Mouse (Mus musculus) hindbrain, embryonic 12.5 days (tissue): ENCODE results near the gene Pak1ip1. TPM values are rescaled to one million over a fixed set of nuclear protein-coding genes. Genes with fewer than 3 reads are reported as not detected.

Source experiments
- ATAC-seq: fragments of 200-750 bp; cut with Nextera tagmentation; 2 replicates; pipeline ENCODE4 v1.8.0; 2017; ENCODE audit warnings: moderate TSS enrichment; ENCODE audit not compliant: low FRiP score
- H3K27ac ChIP-seq: fragments of 300-500 bp; sonication (generic); 2 replicates; pipeline ENCODE4 v1.5.1; 2016; ENCODE audit warnings: mild to moderate bottlenecking
- H3K27me3 ChIP-seq: fragments of 300-500 bp; sonication (generic); 2 replicates; pipeline ENCODE4 v1.6.1; 2016; ENCODE audit warnings: mild to moderate bottlenecking
- H3K36me3 ChIP-seq: fragments of 300-500 bp; sonication (generic); 2 replicates; pipeline ENCODE4 v1.6.1; 2016; ENCODE audit warnings: mild to moderate bottlenecking
- H3K4me1 ChIP-seq: fragments of 300-500 bp; sonication (generic); 2 replicates; pipeline ENCODE4 v1.6.1; 2016
- H3K4me2 ChIP-seq: fragments of 300-500 bp; sonication (generic); replicated peaks from 2 replicates; pipeline ENCODE4 v1.6.1; 2016; ENCODE audit warnings: mild to moderate bottlenecking
- H3K4me3 ChIP-seq: fragments of 300-500 bp; sonication (generic); 2 replicates; pipeline ENCODE4 v1.5.1; 2016; ENCODE audit warnings: mild to moderate bottlenecking
- H3K9ac ChIP-seq: fragments of 300-500 bp; sonication (generic); 2 replicates; pipeline ENCODE4 v1.6.1; 2016; ENCODE audit warnings: mild to moderate bottlenecking, moderate library complexity
- H3K9me3 ChIP-seq: fragments of 300-500 bp; sonication (generic); replicated peaks from 2 replicates; pipeline ENCODE4 v1.6.1; 2016; ENCODE audit warnings: mild to moderate bottlenecking
- WGBS: fragments of 180-500 bp; shearing (Covaris S2); methylation state at CpG from one replicate; pipeline ENCODE4 v1.1.7; 2016; 5-methylcytosine and 5-hydroxymethylcytosine counted together
- polyA plus RNA-seq: library from polyadenylated mRNA; unstranded; fragments of >200 nt; fragmentation: Nextera tagmentation; extraction: Ambion mirVana; gene quantifications from 2 replicates; pipeline ENCODE4 v1.2.1, GENCODE M21; 2016

Gene Pak1ip1
- polyA plus RNA-seq = 67.9 and 73.9 TPM in 2 replicates

DNA sequence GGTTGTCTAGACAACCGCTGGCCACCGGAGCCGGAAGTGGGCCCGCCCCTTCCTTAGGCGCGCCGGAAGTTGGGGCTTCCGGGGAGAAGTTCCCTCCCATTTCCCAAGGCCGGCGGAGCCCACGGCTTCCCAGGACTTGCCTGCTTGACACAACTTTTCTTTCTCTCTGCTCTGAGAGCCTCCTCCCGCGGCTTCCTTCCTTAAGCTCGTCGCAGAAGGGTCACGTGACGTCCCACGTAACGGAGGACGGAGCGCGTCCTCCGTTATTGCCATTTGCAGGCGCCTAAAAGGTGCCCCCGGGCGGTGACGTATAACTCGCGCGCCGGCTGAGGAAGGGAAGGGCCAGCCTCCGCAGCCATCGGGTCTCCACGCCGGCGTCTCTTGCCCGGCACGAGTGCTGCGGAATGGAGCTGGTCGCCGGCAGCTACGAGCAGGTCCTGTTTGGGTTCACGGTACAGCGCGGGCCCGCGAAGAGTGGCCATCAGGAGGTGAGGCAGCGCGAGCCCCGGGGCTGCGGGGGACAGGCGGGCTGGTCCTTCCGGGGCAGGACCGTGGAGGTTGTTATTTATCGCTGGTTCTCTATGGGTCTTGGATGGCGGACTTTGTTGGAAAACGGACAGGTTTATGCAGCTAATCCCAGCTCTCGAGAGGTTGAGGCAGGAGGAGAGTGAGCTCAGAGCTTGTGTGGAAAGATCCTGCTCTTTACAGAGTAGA, at the start of gene Pak1ip1:
Gene Pak1ip1, plus strand, starts transcription at position 98 of the 714 bp plus-strand sequence.
- peak within 1 kb of the TSS; percentile 94 for H3K27ac ChIP-seq
- ATAC-seq = peak; percentile 96
- H3K9me3 ChIP-seq = no peaks in the 10 kb centered on the region
- no peaks in the 10 kb centered on the region for H3K27me3 ChIP-seq
- H3K9ac ChIP-seq = peak within 1 kb of the TSS; percentile 90
- WGBS = under 1% methylated on average over 58 of the region's 58 CpGs
- peaks cover 18% of the 10 kb centered on the region for H3K4me1 ChIP-seq
- peak within 1 kb of the TSS; percentile 97 for H3K4me3 ChIP-seq
- H3K36me3 ChIP-seq = peaks cover 16% of the 10 kb centered on the region
- peak within 1 kb of the TSS; percentile 90 for H3K4me2 ChIP-seq

DNA sequence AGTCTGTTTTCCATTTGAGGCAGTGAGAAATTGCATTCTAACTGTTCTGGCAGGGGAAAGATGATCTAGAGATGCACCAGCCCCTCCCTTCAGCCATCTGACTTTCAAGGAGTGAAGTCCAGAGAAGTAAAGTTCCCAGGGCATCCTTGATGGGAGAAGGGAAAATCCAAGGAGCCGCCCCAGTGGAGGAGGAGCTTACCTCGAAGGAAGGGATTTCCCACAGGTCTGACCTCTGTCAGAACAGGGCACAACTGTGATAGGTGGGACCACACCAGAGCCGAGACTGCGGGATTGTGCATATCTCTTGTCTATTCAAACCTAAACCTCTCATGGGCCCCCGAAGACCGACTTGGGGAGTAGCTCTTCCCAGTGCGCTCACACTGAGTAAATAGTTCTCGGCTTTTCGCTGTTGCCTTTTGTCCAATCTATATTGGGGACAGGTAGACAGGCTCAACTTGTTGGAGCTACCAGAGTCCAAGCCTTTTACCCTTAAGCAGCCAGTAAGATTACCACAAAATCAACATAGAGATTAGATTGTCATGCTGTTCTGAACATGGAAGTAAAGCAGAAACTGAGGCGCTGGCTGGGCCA, 49.3 kb upstream of the Pak1ip1 start:
- 84% methylated on average over 10 of the region's 10 CpGs for WGBS
- Histone ChIP-seq H3K27me3 (no peaks in the 10 kb centered on the region), H3K4me3 (no peak overlapping the region), H3K9me3 (no peaks in the 10 kb centered on the region), H3K36me3 (no peaks in the 10 kb centered on the region), H3K4me1 (no peaks in the 10 kb centered on the region), H3K4me2 (no peak overlapping the region), H3K27ac (no peak overlapping the region), H3K9ac (no peak overlapping the region)
- no peak for ATAC-seq

GRCm38 (mm10) chr13:40953231-40953630, 47.6 kb upstream of the Pak1ip1 start:
- H3K4me3 ChIP-seq = no peak overlapping the region
- no peaks in the 10 kb centered on the region for H3K36me3 ChIP-seq
- WGBS = 84% methylated on average over 6 of the region's 6 CpGs
- ATAC-seq = no peak
- H3K9ac ChIP-seq = no peak overlapping the region
- H3K9me3 ChIP-seq = no peaks in the 10 kb centered on the region
- no peaks in the 10 kb centered on the region for H3K4me1 ChIP-seq
- no peaks in the 10 kb centered on the region for H3K27me3 ChIP-seq
- no peak overlapping the region for H3K4me2 ChIP-seq
- no peak overlapping the region for H3K27ac ChIP-seq

GRCm38 (mm10) chr13:40955773-40956172, 45.0 kb upstream of the Pak1ip1 start:
- no peak for ATAC-seq
- Histone ChIP-seq H3K36me3 (no peaks in the 10 kb centered on the region), H3K9ac (no peak overlapping the region), H3K4me3 (no peak overlapping the region), H3K27ac (no peak overlapping the region), H3K4me2 (no peak overlapping the region), H3K27me3 (no peaks in the 10 kb centered on the region), H3K9me3 (no peaks in the 10 kb centered on the region), H3K4me1 (no peaks in the 10 kb centered on the region)
- WGBS = 85% methylated on average over 7 of the region's 7 CpGs

DNA sequence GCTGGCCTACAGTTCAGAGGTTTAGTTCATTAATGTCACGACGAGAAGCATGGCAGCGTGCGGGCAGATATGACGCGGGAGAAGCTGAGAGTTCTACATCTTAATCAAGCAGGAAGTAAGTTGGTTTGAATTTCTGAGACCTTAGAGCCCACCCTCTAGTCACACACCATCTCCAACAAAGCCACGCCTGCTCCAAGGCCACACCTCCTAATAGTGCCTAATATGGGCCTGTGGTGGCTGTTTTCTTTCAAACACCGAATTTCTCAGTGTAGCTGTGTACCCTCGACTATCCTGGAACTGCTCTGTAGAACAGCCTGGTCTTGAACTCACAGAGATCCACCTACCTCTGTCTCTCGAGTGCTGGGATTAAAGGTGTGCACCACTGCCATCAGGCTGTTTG, 33.2 kb upstream of the Pak1ip1 start:
- Histone ChIP-seq H3K27ac (no peak overlapping the region), H3K27me3 (no peaks in the 10 kb centered on the region), H3K4me3 (no peak overlapping the region), H3K4me2 (no peak overlapping the region), H3K36me3 (no peaks in the 10 kb centered on the region), H3K9ac (no peak overlapping the region), H3K9me3 (no peaks in the 10 kb centered on the region), H3K4me1 (no peaks in the 10 kb centered on the region)
- WGBS = 93% methylated on average over 10 of the region's 10 CpGs
- ATAC-seq = no peak

DNA sequence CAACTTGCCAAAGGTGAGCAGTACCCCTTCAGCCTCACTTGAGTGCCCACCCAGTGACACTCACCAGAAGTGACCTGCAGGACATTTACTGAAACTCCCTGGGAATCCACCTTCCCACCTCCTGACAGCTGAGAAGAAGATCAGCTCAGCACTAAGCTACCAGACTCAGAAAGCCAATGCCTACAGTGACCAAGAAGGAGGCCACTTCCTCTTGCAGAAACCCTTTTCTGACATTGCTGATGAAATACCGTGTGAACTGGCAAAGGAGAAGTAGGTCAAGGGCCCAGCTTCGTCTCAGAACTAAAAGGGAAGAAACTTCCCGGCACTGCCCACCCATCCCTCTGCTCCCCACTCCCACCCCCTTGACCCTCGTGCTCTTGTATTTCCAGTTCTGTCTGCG, 32.3 kb upstream of the Pak1ip1 start:
- no peak for ATAC-seq
- no peak overlapping the region for H3K9ac ChIP-seq
- 74% methylated on average over 5 of the region's 5 CpGs for WGBS

DNA sequence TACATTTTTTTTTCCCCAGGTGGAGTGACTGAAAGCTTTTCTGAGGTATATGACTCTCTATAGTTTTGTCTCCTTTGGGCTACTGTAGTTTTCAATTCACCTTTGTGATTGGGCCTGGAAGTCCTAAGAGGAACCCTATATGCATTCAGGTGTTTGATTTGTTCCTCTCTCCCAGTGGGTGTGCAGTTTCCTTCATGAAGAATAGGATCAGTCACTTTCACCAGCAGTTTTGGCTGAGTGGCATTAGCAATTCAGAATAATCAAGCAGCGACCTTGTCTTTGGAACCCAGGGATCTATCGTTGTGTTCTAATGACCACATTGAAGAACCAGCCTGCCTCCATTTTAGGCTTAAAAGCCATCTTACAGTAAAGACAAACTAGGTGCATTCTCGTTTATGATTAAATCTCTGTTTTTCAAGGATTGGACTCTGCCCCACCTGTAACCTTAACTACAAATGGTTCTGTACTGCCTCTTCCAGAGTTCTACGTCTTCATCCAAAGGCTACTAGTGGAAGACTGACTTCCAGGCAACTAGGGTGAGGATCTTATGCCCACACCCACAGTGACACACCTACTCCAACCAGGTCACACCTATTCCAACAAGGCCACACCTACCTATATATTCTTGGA, 30.9 kb upstream of the Pak1ip1 start:
- Histone ChIP-seq H3K4me2 (no peak overlapping the region), H3K27me3 (no peaks in the 10 kb centered on the region), H3K4me1 (no peaks in the 10 kb centered on the region), H3K9ac (no peak overlapping the region), H3K4me3 (no peak overlapping the region), H3K27ac (no peak overlapping the region), H3K9me3 (no peaks in the 10 kb centered on the region), H3K36me3 (no peaks in the 10 kb centered on the region)
- ATAC-seq = no peak
- 87% methylated on average over 4 of the region's 4 CpGs for WGBS

More for the DNA sequence above, 32.3 kb upstream of the Pak1ip1 start:
- Histone ChIP-seq H3K4me2 (no peak overlapping the region), H3K27ac (no peak overlapping the region), H3K36me3 (no peaks in the 10 kb centered on the region), H3K4me3 (no peak overlapping the region), H3K9me3 (no peaks in the 10 kb centered on the region), H3K27me3 (no peaks in the 10 kb centered on the region), H3K4me1 (no peaks in the 10 kb centered on the region)

- no peak for ATAC-seq
- Histone ChIP-seq H3K36me3 (no peaks in the 10 kb centered on the region), H3K4me1 (no peaks in the 10 kb centered on the region), H3K9me3 (no peaks in the 10 kb centered on the region), H3K27ac (no peak overlapping the region), H3K9ac (no peak overlapping the region), H3K4me3 (no peak overlapping the region), H3K4me2 (no peak overlapping the region), H3K27me3 (no peaks in the 10 kb centered on the region)
- WGBS = 91% methylated on average over 5 of the region's 5 CpGs
These were observed 29.6 kb upstream of the Pak1ip1 start for GRCm38 (mm10) chr13:40971261-40971660.

DNA sequence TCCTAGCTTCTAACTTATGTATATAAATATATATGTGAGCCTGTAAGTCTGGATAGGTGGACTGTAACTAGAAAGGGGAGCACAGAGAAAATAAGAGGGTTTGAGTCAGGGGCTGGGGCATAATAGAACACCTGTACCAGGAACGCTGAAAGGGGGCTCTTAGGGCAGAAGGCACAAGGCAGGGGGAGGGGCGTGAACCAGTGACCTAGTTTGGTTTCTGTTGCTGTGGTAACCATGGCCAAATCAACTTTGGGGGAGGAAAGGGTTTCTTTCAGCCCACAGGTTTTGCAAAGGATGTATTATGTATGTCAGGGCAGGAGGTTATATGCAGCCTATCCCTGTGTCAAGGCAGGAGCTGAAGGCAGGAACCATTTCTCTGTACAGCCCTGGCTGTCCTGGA, 29.0 kb upstream of the Pak1ip1 start:
- no peak overlapping the region for H3K4me3 ChIP-seq
- H3K36me3 ChIP-seq = no peaks in the 10 kb centered on the region
- H3K27ac ChIP-seq = no peak overlapping the region
- H3K27me3 ChIP-seq = no peaks in the 10 kb centered on the region
- no peak overlapping the region for H3K4me2 ChIP-seq
- no peak for ATAC-seq
- no peak overlapping the region for H3K9ac ChIP-seq
- H3K4me1 ChIP-seq = no peaks in the 10 kb centered on the region
- no peaks in the 10 kb centered on the region for H3K9me3 ChIP-seq
- WGBS = 87% methylated on average over 2 of the region's 2 CpGs

- H3K27me3 ChIP-seq = no peaks in the 10 kb centered on the region
- H3K9ac ChIP-seq = no peak overlapping the region
- no peak overlapping the region for H3K27ac ChIP-seq
- H3K9me3 ChIP-seq = no peaks in the 10 kb centered on the region
- H3K4me3 ChIP-seq = no peak overlapping the region
- no peaks in the 10 kb centered on the region for H3K36me3 ChIP-seq
- no peaks in the 10 kb centered on the region for H3K4me1 ChIP-seq
- 82% methylated on average over 5 of the region's 5 CpGs for WGBS
- H3K4me2 ChIP-seq = no peak overlapping the region
- ATAC-seq = no peak
These were observed 27.8 kb upstream of the Pak1ip1 start for GRCm38 (mm10) chr13:40972976-40973375.

GRCm38 (mm10) chr13:40977609-40978008, 23.2 kb upstream of the Pak1ip1 start:
- H3K4me3 ChIP-seq = no peak overlapping the region
- H3K9ac ChIP-seq = no peak overlapping the region
- no peaks in the 10 kb centered on the region for H3K36me3 ChIP-seq
- H3K27ac ChIP-seq = no peak overlapping the region
- no peaks in the 10 kb centered on the region for H3K4me1 ChIP-seq
- no peak overlapping the region for H3K4me2 ChIP-seq
- H3K9me3 ChIP-seq = no peaks in the 10 kb centered on the region
- 12% methylated on average over 7 of the region's 7 CpGs for WGBS
- no peaks in the 10 kb centered on the region for H3K27me3 ChIP-seq
- ATAC-seq = no peak

DNA sequence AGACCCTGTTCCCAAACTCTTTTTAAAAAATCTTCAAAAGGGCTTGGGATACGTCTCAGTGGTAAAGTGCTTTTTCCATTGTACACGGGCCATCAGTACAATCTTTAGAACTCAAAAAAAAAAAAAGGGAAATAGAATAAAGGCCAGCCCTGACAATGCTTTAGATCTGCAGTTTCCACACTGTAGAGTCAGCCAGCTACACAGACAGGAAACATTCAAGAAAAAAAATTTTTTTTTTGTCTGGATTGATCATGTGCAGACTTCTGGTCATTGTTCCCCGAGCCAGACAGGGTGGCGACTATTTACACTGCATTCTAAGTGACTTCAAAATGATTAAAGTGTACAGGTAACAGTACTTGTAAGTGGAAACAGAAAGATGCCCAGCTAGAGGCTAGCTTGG, 22.2 kb upstream of the Pak1ip1 start:
- Histone ChIP-seq H3K27ac (no peak overlapping the region), H3K4me3 (no peak overlapping the region), H3K9me3 (no peaks in the 10 kb centered on the region), H3K4me2 (no peak overlapping the region), H3K4me1 (no peaks in the 10 kb centered on the region), H3K36me3 (no peaks in the 10 kb centered on the region), H3K27me3 (no peaks in the 10 kb centered on the region), H3K9ac (no peak overlapping the region)
- no peak for ATAC-seq
- WGBS = 88% methylated on average over 4 of the region's 4 CpGs

DNA sequence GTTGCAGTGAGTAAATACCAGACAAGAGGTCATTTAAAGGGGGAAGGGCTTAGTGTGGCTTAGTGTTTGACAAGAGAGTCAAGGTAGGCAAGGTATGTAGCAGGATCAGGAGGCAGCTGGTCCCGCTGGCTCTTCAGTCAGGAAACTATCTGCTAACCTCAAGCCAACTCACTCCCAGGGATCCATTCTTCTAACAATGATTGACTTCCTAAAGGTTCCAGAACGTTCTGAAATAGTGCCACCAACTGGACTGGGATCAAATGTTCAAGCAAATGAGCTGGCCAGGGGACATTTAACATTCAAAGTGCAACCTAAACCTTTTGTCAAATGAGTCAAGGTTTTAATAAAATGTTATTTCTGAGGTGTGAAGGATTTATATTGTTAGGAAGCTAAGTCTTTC, 21.5 kb upstream of the Pak1ip1 start:
- Histone ChIP-seq H3K9me3 (no peaks in the 10 kb centered on the region), H3K9ac (no peak overlapping the region), H3K36me3 (no peaks in the 10 kb centered on the region), H3K27ac (no peak overlapping the region), H3K27me3 (no peaks in the 10 kb centered on the region), H3K4me3 (no peak overlapping the region), H3K4me1 (no peaks in the 10 kb centered on the region), H3K4me2 (no peak overlapping the region)
- 64% methylated on average over 2 of the region's 2 CpGs for WGBS
- ATAC-seq = no peak
